Mouse (Mus musculus) gastrocnemius, postnatal 36 days (tissue): ENCODE data around the gene Edrf1. TPM values are rescaled to one million over a fixed set of nuclear protein-coding genes. Genes with fewer than 3 reads are reported as not detected.
"Not testable (repeated sequence)": the region's sequence is repeated elsewhere in the genome, so short reads cannot be mapped to it uniquely, and the experiment has no call there.

Source experiments
- DNase-seq, 2 experiments: peaks; one replicate each; pipeline ENCODE4 v3.0.0; 2022
- intact Hi-C: fragments of 180-260 bp; cut with DNase I; formaldehyde crosslinking; loops from one replicate; pipeline ENCODE4 v1.15.1; 2025
- total RNA-seq, 2 experiments: library from RNA; stranded (reverse); gene quantifications; 2 replicates each; pipeline ENCODE4 v1.2.3; 2021

Edrf1 gene
- total RNA-seq, 2 experiments from 2014 or later = 7.0 to 8.1 TPM

DNA sequence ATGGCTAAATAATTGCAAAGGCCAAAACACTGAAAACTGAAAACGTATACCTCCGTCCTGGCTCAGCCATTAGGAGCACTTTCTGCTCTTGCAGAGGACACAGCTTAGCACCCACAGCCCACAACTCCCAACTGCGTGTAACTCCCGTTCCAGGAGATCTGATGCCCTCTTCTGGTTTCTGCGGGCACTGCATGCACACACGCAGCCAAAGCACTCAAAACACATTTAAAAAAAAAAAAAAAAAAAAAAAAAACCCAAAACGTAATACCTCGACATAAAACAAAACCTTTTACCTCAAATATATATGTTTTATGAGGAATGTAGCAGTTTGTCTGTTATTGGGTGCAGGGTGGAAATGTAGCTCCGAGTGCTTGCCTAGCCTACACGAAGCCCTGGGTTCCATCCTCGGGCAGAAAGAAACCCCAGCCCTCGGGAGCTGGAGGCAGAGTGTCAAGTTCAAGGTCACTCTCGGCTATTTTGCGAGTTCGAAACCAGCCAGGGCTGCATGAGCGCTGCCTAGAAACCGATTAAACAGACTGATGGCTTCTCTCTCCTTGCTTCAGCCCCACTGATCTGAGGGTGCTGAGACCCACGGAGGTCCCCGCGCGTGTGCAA is 498 bp upstream of the Edrf1 start:
- intact Hi-C loops = loop anchor here (10.0 kb wide), 1 partner anchor 602 kb away; no protein-coding TSS in a partner anchor
- DNase-seq = peak; percentile 84 to 86

DNA sequence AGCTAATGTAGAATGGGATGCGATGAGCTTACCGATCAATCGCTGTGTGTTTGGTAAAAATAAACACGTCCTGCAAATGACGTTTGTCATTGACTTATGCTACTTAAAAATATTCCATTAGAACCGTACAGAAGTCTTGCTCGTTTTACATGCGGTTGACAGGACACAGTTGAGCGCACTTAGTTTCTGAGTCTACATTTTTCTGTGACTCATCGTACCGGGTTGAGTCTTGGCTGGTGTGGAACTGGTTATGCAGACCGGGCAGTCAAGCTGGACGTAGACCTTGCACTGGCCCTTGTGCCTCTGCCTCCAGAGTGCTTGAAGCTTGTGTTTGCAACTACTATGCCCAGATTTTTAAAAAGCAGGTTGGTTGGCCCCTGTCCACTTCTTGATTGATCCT is 963 bp downstream of the Edrf1 start:
- no peak for DNase-seq
- intact Hi-C loops = loop anchor here (10.0 kb wide), 1 partner anchor 604 kb away; no protein-coding TSS in a partner anchor

DNA sequence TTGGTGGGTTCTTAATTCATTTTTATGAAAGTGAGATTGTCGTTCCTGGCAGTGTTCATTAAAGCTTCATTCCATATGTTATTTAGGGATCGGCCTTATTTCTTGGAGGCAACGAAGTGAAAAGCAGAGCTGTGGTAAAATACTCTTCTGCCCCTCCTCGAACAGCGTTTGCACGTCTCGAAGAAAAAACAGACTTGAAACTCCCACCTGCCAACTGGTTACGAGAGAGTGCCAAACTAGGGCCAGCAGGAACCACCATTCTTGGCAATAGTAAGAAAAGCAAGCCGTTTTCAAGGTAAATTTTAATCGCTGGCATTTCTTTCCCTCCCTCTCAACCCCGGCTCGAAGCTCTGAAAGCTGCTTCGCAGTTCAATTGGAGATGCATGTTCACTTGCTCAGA is 1.5 kb downstream of the Edrf1 start:
- intact Hi-C loops = loop anchor here (10.0 kb wide), 1 partner anchor 604 kb away; no protein-coding TSS in a partner anchor
- no peak for DNase-seq

DNA sequence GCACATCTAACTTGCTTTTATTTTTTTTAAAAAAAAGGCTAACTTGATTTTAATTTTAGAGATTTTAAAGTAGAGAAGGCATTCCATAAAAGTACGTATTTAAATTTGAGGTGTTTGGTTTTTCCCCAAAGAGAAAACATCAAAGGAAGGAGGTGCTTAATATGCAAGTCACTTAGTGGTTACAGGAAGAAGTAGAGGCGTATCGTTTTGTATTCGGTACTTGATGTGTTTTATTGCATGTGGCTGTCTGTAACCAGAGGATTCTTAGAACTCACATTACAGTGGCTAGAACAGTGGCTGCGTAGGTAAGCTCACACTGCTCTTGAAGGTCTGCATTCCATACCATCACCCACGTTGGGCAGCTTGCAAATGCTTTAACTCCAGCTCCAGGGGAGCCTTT is 8.4 kb downstream of the Edrf1 start:
- intact Hi-C loops = no loop called here
- no peak for DNase-seq

DNA sequence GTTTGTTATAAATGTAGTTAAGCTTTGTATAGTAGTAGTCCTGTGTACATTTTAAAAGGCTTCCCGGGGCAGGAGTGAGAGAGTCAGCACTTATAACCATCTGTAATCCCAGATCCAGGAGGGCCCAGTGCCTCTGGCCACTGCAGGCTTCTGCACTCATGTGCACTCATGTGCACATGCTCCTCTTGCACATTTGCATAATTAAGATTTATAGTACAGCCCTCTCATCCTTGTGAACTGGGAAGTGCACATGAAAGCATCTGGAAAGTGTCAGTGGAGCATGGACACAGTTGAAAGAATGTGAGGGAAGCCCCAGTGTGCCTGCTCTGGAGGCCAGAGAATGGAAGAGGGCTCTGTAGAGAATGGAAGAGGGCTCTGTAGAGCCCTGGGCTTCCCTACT is 25.1 kb downstream of the Edrf1 start:
- DNase-seq = no peak
- intact Hi-C loops = no loop called here

DNA sequence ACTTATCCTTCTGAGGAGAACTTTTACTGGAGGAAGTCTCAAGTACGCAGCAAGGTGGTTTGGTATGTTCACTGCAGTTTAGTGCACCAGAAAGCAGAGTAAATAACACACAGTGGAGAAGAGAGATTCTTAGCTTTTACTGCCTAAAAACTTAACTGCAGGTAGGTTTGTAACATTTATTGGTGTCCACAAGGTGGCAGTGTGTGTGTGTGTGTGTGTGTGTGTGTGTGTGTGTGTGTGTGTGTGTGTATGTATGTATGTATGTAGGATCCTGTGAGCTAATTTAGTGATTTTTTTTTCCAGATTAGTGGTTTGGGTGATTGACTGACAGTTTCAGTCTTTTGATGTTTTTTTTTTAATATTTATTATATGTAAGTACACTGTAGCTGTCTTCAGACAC is 31.7 kb downstream of the Edrf1 start:
- DNase-seq = no peak

DNA sequence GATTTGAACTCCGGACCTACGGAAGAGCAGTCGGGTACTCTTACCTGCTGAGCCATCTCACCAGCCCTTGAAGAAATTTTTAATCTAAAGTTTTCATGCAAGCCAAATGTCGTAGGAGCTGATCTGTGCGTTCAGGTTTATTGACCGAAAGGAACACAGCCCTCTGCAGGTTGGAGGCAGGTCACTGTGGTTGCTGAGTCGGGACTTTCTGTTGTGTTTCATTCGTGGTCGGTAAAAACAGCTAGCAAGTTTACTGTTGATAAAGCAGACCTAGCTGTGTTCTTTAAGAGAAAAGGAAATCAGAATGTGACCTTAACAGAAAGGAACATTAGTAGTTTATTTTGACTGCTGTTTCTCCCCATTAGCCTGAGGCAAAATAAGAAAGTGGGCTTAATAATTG is 32.6 kb downstream of the Edrf1 start:
- DNase-seq = no peak
- intact Hi-C loops = loop anchor here (5.0 kb wide), 1 partner anchor 112 kb away; the partner anchor contains the start of gene Dhx32

More for the DNA sequence above, 31.7 kb downstream of the Edrf1 start:
- intact Hi-C loops = no loop called here

DNA sequence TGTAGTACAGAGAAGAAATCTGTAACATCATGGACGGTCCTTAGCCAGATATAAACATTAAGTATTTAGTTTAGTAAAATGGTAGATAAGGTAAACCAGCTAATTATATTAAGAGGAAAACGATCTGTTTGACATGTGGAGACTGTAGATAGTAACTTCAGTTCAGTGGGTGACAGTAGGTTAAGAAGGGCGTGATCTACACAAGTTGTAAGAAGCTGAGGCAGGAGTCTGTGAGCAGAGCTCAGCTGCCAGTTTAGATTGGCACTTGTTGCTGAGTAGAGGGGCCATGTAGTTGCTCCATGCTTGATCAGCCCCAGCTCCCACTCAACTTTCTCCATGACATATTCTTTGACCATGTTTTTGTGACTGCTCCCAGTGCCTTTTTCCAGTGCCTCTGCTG is 33.5 kb downstream of the Edrf1 start:
- intact Hi-C loops = loop anchor here (5.0 kb wide), 1 partner anchor 111 kb away; the partner anchor contains the start of gene Dhx32
- DNase-seq = no peak

DNA sequence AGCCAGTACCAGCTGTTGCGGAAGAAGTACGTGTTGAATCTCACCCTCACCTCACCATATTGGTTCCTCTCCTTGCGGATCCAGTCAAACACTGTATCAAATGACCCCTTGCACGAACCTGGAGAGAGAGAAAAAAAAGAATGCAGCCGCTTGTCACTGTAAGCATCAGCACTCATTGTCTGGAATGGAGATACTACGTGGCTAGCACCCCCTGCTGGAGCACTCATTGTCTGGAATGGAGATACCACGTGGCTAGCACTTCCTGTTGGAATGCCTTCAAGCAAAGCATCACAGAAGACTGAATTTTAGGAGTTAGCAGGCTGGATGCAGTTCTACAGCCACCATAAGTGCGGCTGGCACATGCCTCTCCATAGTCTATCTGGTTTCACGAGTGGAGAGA is 38.7 kb downstream of the Edrf1 start:
- intact Hi-C loops = no loop called here

DNA sequence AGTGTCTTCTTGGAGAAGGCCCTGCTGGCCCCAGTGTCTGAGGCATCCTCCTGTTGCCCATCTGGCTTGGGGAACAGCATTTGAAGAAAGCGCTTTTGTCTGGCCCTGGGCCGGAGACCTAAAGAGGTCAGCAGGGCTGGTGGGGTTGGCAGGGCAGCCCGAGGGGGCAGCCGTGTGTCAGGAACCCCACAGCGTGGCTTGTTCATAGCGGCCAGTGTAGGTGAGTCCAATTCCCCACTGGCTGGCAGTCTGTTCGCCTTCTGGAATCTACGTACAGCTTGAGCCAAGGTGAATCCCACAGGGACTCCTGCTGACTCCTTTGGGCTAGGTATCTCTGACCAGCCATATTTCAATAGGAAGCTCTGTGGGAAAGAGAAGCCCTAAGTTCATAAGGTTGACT is 41.4 kb downstream of the Edrf1 start:
- intact Hi-C loops = no loop called here
- no peak for DNase-seq

More for the DNA sequence above, 38.7 kb downstream of the Edrf1 start:
- DNase-seq = no peak

DNA sequence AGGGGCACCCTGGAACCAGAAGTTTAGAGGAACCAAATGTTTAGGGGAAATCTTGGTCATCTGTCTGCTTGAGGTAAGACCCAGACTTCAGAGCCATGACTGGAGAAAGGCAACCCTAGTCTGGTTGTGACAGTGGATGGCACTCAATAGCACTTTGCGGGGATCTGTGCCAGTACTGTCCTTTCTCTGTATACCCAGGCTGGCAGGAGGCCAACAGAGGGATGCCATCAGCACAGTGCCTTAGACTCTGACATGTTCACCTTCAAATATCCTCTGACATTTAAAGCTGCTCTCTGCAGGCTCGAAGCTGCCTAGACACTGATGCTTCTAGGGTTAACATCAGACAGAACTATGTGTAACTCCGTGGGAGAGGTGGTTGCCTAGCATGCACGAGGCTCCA is 42.1 kb downstream of the Edrf1 start:
- DNase-seq = no peak
- intact Hi-C loops = no loop called here

DNA sequence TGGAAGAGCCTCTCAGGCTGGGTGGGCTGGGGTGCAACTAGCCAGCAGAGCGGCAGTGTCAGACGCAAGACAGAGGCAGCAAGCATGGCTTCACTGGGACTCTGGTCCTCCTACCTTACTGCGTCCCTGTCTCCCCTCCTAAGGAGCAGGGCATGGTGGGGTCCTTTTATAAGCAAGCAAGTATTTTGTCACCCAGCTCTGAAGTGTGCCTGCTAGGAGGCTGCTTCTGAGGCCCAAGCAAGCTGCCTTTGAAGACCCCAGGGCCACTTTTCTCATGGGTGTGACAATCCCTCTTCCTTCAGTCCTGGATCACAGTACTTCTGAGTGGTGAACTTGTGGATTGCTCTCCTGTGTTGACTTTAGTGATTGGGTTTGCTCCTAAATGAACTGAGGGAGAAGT is 42.6 kb downstream of the Edrf1 start, which contains the start of gene Mmp21:
Gene Mmp21, minus strand, starts transcription at position 101 of the 400 bp plus-strand sequence.
- intact Hi-C loops = no loop called here
- no peak for DNase-seq

DNA sequence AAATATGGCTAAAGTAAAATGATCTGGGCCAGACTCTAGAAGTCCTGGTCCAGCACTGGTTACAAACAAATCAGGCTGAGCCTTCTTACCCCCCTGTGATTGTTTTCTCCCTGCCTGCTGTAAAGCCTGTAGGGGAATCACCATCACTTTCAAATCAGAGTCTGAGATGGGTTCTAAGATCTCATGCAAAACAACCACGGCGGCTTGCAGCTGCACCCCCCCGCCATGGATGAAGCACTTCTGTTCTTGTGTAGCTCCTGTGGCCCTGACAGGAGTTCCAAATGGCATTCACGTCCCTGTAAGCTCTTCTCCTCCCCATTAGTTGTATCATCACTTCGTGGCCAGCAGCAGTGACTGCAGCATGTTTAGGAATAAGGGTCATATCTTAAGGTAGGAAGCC is 46.3 kb downstream of the Edrf1 start:
- no peak for DNase-seq
- intact Hi-C loops = no loop called here

DNA sequence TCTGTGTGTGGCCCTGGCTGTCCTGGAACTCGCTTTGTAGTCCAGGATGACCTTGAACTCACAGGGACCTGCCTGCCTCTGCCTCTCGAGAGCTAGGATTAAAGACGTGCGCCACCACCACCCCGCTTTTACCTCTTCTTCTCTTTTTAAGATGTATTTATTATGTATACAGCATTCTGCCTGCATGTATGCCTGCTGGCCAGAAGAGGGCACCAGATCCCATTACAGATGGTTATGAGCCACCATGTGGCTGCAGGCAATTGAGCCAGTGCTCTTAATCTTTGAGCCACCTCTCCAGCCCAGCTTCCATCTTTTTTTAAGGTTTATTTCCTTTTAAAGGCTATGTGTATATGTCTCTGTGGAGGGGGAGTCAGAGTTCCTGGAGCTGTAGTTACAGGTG is 46.8 kb downstream of the Edrf1 start:
- intact Hi-C loops = no loop called here
- no peak for DNase-seq

DNA sequence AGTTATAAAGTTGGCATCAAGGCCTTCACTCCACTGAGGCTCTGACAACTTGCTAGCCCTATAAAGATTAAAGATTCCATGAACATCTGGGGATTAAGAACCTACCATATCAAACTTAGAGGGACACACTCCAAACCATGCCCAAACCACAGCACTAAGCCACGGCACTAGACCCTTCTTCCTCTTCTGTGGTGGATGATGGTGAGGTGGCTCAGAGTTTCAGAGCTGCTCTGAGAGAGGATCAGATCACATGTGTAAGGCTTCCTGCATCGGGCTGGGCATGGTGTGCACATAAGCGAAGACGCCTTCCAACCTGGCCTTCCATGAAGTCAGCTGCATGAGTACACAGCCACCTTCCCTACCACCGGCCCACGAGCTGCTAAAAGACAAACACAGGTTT is 47.4 kb downstream of the Edrf1 start:
- intact Hi-C loops = no loop called here
- no peak for DNase-seq

DNA sequence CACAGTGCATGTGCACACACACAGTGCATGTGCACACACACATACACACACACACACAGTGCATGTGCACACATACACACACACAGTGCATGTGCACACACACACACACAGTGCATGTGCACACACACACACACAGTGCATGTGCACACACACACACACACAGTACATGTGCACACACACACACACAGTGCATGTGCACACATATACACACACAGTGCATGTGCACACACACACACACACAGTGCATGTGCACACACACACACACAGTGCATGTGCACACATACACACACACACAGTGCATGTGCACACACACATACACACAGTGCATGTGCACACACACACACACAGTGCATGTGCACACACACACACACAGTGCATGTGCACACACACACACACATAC is 48.3 kb downstream of the Edrf1 start:
- intact Hi-C loops, DNase-seq: not testable (repeated sequence)

DNA sequence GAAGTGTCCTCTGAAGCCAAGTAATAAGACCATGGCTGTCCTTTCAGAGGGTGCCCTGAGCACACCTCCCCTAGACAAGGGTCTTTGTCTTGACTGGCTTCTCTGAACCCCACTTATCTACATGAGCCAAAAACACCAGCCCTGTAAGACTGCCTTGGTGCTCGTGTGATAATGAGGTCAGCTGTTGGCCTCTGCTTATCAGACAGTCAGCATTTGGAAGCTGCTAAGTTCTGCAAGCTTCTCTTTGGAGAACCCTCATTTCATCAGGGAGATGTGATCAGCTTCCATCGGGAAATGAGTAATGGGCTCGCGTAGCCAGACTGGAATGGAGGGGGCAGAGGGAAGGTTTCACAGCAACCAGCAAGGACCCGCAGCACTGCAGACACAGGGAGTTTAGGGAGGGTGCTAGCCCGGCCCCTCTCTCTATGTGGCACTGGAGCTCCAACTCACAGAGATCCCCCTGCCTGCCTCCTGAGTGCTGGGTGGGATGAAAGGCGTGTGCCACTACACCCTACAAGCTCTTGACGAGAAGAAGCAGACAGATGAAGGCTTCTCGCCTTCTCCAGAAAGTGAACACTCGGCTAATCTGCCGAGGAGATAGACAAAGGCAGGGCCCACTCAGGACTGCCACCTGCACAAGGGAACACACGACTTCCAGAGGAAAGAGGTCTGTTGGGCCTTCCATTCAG is 60.8 kb downstream of the Edrf1 start:
- DNase-seq = no peak
- intact Hi-C loops = no loop called here

DNA sequence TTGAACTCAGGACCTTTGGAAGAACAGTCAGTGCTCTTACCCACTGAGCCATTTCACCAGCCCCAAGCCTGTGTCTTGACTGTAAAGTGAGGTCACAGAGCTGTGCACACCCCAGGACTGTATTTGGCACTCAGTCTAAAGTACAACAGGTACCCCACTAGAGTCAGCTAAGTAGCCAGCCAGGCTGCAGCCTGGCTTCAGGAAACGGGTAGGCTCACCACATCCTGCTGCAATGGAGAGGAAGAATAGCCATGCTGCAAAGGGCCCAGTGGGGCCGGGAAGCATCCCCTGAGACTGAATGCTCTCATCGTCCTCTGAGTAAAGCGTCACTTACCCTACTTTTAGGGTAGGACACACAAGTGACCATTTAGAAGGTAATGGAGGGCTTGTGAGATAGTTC is 62.5 kb downstream of the Edrf1 start:
- DNase-seq = no peak
- intact Hi-C loops = loop anchor here (5.0 kb wide), 1 partner anchor 58 kb away; no protein-coding TSS in a partner anchor

DNA sequence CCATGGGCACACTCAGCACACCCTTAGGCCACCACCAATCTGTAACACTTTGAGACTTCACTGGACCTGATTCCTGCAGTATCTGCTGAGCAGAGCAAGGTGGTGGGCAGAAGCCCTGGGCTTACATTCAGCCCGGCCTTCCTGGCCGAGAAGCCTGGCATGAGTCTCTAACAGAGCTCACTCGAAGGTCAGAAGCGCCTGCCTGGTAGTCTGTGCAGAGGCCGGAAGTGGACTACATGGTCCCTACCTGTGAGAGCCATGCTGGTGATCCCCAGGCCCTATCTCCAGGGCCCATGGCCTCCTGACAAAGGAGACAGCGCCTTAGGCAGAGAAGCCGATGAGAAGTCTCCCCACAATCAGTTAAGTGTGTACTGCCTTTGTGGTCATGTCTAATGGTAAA is 64.0 kb downstream of the Edrf1 start:
- intact Hi-C loops = loop anchor here (5.0 kb wide), 1 partner anchor 59 kb away; no protein-coding TSS in a partner anchor
- no peak for DNase-seq

DNA sequence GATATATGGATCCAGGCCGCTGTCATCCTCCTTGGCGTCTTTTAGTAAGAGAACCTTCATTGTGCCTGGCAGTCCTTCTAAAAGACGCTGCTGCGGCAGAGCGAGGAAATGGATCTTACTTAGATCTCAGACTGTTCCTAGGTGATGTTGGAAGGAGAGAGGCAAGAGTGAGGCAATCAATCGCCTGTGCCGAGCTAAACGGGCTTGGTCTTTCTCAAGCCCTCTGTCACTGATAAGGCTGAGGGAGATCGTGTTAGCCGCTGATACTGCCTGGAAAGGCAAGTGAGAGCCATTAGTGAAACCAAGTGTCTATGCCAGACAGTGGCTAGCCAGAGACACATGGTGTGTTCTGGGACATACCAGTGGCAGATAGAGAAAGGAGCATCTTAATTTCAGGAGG is 65.0 kb downstream of the Edrf1 start:
- DNase-seq = no peak
- intact Hi-C loops = loop anchor here (5.0 kb wide), 1 partner anchor 60 kb away; no protein-coding TSS in a partner anchor

DNA sequence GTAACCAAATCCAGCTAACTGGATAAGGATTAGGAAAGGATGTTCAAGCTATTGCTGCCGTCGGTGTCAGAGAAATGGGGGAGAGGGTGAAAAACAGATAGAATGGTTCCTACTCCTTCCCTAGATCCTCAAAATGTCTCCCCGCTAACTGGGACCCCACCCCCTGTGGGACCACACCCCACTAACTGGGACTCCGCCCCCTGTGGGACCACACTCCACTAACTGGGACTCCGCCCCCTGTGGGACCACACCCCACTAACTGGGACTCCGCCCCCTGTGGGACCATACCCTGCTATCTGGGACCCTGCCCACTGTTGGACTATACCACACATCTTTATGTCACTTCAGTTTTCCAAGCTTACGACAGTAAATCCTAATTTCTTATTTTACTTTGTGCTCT is 66.6 kb downstream of the Edrf1 start:
- no peak for DNase-seq
- intact Hi-C loops = loop anchor here (5.0 kb wide), 1 partner anchor 62 kb away; no protein-coding TSS in a partner anchor

DNA sequence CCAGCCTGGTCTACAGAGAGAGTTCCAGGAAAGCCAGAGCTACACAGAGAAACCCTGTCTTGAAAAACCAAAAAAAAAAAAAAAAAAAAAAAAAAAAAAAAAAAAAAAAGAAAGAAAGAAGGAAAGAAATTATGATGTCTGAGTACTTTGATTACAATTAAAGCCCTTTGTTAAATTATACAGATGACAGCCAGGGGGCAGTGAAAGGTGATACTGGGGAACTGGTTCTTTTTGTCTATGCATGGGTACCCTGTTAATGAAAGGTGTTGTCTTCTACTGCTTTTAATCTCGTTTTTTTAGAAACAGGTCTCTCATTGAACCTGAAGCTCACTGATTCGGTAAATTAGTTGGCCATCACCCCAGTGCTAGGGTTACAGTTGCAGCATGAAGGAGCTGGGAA is 70.0 kb downstream of the Edrf1 start:
- intact Hi-C loops = no loop called here
- no peak for DNase-seq
